Mouse (Mus musculus) E14TG2a.4 (cell line): Measurements from ENCODE around the gene Bmt2.

ENCODE experiments used
- CTCF ChIP-seq: conservative IDR thresholded peaks from 2 replicates; pipeline ENCODE4 v1.5.1; 2014; ENCODE audit warnings: low read length
- NANOG ChIP-seq: IDR thresholded peaks from 2 replicates; pipeline ENCODE4 v1.6.1; 2014; ENCODE audit warnings: borderline replicate concordance, low read length, mixed read lengths

- TF ChIP-seq CTCF (no peak), NANOG (no peak)
These were observed 47.2 kb downstream of the Bmt2 start for GRCm38 (mm10) chr6:13630607-13631006.
